Mouse (Mus musculus): ENCODE data around the gene Ezr.

DNA sequence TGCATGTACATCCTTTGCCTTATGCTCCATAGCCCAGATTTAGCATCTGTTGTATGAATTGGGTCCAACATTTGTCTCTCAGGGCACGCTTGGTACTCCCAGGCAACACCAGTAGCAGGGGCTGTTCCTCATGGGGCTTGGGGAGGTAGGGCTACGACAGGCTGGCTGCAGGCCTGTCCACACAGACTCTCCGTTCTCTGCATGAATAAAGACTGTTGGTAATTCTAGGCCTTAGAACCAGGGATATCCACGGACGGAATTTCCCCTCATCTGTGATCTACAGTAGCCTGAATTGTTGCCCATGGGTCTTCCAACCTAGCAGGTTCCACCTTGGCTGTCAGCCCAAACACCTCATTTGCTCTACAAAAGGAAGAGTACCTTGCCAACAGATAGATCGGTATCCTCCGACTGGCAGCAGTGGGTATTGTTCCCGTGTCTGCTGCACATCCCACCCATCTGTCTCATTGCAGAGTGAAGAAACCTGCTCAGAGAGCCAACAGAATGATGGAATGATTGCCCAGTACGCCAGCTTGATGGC is 7.1 kb upstream of the Ezr start:
- TF ChIP-seq GATA1 (IDR thresholded peaks at IDR 0.05; ENCODE audit: borderline replicate concordance, low read length) (no peak), FLI1 (IDR thresholded peaks at IDR 0.05; ENCODE audit: low read length) (no peak)

Measured in megakaryocyte, embryonic 14.5 days (primary cell).